Mouse (Mus musculus): ENCODE measurements around the gene Metrn. TPM values are rescaled to one million over a fixed set of nuclear protein-coding genes. Genes with fewer than 3 reads are reported as not detected.
"Not testable (repeated sequence)": the region's sequence is repeated elsewhere in the genome, so short reads cannot be mapped to it uniquely, and the experiment has no call there.

Gene Metrn
- total RNA-seq, 2 experiments from 2014 or later: 64.3 to 72.0 TPM

DNA sequence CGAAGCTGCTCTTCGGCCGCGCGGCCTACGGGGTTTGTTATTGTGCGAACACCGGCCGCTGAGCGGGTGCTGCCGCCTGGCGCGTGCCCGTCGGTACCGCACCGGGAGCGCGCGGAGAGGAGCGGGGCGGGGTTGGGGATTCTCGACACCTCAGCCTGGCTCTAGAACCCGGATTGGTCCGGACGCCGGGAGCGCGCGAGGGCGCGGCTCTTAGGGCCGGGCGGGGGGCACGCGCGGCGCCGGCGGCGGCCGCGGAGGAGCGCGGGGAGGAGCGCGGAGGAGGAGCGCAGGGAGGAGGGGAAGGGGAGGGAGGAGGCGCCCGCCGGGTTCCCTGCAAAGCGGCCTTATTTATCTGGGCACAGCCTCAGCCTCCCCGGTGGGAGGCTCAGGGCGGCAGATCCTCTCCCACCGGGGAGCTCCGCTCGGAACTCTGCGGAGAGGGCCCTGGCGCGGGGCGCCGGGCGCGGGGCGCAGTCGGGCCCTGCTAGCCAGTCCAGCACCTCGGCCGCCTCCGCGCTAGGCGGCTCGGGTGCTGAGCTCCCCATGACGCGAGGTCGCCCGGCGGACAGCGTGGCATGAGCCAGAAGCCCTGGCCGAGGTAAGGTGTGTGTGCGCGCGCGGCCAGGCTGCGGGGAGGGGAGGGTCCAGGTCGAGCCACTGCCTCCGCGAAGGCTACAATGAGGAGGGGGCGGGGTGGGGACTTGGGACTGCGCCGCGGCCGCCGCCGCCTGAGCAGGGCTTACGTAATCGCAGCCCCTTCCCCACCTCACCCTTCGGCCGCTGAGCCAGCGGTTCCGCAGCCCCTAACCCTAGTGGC, 12.1 kb upstream of the Metrn start, which contains the start of gene Fbxl16:
Gene Fbxl16 (plus strand): TSS at position 297 of the 817 bp plus-strand sequence.
- intact Hi-C loops (cut with DNase I): no loop called here
- peak; percentile 55 to 64 for DNase-seq

DNA sequence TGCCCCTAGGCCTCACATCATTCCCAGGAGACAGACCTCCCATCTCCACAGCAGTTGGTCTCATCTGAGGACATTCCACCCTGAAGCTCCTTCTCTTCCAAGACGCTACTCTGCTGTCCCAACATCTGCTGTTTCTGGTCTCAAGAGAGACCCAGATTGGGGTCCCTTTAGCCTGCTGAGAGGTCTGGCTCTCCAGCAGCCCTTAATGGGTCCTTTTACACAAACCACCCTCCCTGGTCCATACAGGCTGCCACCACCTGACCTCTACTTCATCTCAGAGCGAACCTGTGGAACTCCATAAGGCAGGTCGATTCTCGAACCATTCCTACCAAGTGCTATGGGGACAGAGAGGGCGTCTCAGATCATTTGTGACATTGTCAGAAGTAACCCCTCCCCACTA, 11.1 kb upstream of the Metrn start:
- intact Hi-C loops (cut with DNase I): no loop called here
- no peak for DNase-seq

DNA sequence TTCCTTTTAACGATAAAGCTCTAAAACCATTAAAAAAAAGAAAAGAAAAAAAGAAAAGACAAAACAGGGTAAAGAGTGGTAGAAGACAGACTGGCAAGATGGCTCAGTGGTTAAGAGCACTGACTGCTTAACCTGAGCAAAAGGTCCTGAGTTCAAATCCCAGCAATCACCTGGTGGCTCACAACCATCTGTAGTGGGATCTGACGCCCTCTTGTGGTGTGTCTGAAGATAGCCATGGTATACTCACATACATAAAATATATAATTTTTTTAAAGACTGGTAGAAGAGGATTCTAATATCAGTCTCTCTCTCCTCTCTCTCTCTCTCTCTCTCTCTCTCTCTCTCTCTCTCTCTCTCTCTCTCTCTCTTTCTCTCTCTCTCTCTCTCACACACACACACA, 10.5 kb upstream of the Metrn start:
- DNase-seq; intact Hi-C loops (cut with DNase I): not testable (repeated sequence)

DNA sequence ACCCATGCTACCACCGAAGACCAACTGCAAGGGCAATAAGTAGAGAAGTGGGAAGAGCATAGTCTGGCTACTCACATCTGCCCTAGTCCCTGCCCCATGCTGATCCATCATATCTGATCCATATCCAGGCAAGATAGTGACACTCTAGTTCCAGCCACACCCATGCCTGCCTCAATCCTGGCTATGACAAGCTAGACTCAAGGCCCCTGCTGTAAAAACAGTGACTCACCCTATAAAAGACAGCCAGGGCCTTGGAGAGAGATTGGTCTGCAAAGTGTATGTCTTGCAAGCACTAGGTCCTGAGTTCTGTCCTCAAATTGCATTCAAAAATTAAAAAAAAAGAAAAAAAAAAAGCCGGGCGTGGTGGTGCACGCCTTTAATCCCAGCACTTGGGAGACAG, 9.6 kb upstream of the Metrn start:
- intact Hi-C loops (cut with DNase I): no loop called here

DNA sequence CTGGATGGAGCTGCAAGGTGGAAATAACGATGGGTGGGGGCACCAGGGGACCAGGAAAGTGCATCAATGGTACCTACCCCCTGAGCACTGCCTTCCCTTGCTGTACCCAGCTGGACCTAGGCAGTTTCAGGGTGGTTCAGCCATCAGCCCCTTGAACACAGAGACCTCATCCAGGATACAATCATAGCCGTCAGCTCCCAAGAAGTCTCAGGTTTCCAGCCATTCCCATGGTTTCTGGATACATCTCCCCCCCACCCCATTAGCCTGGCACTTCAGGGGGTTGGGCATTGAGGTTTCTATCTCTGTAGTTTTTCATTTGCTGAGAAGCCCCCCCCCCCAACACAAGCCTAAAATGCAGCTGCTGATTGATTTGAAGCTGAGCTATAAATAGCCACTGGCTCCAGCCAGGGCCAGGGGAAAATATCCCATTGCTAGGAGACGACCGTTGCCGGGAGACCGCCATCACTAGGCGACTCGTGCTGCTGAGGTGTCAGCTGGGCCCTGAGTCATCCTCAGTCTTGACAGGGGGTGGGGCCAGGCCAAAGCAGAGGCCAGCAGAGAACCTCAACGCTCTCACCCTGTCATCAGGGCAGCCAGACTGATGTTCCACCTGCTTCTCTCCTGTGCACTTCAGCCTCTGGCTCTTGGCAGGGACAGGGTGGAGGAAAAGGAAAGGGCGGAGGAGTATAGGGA, 6.0 kb upstream of the Metrn start:
- DNase-seq: peak; percentile 39 to 50
- intact Hi-C loops (cut with DNase I): loop anchor here (5.0 kb wide), 1 partner anchor 326 kb away; no protein-coding TSS in a partner anchor

More for the DNA sequence above, 9.6 kb upstream of the Metrn start:
- DNase-seq: no peak

DNA sequence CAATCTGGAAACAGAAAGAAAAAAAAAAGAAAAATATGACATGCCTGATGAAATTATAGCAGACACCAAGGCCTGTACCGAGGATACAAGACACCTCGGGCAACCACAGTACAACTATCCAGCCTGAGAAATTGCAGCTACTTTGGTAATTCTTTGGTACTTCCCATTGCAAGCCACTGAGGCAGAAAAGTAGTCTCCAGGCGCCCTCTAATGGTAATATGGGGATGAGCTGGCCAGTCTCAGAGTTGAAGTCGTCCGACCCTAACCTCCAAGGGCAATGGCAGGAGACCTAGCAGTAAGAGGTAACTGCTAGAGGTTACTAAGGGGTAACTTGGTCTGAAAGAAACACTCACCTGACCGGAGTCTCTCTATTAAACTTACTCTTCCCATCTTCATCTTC, 4.1 kb upstream of the Metrn start:
- intact Hi-C loops (cut with DNase I): loop anchor here (1.0 to 5.0 kb wide), 3 partner anchors 28 to 324 kb away; partner anchors contain the start of gene Narfl

DNA sequence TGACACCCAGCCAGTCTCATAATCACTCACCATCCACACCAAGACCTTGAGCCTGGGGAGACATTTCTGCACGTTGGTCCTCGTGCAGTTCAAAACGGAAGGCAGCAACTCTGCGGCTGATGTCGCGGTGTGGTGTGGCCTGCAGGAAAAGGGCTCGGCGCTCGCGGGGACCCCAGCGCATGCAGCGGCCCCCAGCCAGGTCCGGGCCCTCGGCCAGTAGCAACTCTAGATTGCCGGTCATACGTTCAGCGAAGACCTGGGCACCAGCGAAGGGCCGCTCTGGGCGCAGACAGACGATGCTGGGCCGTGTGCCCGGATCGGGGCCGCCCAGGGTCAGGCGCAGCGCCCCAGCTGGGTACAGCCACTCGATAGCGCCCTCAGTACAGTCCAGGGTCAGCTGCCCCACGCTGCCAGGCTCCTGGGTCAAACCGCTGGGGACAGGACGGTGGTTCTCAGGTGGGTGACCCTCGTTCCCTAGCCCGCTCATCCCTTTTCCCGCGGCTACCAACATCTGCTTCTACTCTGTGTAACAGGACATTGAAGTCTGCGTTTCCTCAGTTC, 645 bp downstream of the Metrn start:
- DNase-seq: peak; percentile 46 to 53
- intact Hi-C loops (cut with DNase I): loop anchor here (1.0 kb wide), 1 partner anchor 23 kb away; the partner anchor contains the start of gene Narfl

More for the DNA sequence above, 4.1 kb upstream of the Metrn start:
- peak; percentile 68 to 69 for DNase-seq

DNA sequence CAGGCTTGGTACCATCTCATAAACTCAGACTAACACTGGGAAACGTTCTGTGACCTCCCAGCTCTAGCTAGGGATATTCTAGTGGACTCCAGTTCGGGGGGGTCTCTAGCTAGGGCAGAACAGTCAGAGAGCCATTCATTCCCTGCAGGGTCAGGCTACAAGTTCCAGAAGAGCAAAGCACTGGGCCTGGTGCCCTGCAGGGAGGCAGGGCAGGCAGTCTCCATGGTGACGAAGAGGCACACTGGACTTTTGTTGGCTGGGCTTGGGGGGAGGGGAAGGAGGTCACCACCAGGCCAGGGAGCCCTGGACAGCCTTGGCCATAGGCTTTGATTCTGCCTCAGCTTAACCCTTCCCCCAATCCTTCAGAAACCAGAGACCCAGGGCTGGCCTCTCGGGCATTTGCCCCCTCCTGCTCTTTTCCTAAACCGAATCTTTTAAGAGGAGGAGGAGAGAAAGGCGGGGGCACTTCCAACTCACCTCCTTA, 1.3 kb downstream of the Metrn start, which contains the start of gene AC134908.4:
Gene AC134908.4 (minus strand): TSS at position 51 of the 484 bp plus-strand sequence.
- intact Hi-C loops (cut with DNase I): loop anchor here (1.0 kb wide), 1 partner anchor 22 kb away; the partner anchor contains the start of gene Narfl

DNA sequence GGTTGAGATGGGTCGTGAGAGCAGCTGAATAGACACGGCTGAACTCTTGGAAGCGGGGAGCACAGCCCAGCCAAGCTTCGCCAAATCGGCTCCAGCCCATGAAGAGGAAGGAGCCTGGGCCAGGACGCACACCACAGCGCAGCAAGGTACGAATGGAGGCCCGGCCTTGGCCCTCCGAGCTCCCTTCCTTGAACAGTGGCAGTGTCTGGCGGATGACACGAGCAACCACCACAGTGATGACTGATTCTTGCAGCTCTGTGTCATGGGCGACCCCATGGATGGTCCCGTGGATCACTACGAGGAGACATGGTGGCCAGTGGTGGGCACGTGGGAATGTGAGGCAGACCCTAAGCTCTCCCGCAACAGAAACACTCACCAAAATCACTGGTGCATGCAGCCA, 1.9 kb downstream of the Metrn start:
- intact Hi-C loops (cut with DNase I): no loop called here
- DNase-seq: no peak

More for the DNA sequence above, 1.3 kb downstream of the Metrn start, which contains the start of gene AC134908.4:
- no peak for DNase-seq

DNA sequence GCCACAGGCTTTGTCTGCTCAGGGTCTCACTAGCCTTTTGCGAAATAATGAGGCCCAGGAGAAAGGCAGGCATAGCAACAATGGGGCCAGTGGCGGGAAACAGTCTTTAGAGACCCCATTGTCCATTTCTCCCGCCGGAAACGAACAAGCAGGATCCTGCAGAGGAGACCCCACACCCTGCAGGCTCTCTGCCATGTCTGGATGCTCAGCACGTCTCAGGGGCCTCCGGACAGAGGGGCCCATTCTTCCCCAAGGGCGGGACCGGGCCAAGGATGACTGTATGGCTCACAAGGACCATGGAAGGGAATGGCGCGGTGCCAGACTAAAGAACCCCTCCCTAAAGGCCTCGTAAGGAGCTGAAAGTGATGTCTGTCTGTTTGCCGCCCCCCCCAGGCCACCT, 2.7 kb downstream of the Metrn start:
- intact Hi-C loops (cut with DNase I): no loop called here
- DNase-seq: no peak

DNA sequence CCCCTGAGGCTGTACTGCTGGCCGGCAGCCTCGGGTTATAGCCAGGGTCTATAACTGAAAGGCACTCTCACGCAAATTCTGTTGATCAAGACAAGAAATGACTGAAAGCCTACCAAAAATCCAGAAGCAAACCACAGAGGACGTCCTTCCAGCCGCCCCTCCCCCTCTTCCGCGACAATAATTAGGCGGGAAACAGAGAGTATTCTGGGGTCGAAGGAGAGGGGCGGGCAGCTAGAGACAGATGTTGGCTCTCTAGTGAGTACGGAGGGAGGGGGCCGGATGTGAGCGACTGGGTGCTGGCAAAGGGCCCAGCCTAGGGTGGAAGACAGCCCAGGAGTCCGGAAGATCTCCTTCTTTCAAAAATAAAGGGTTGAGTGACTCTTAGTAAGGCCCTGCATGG, 4.3 kb downstream of the Metrn start, which contains the start of gene Fam173a:
Gene Fam173a (minus strand): TSS at position 287 of the 400 bp plus-strand sequence.
- peak; percentile 79 to 81 for DNase-seq
- intact Hi-C loops (cut with DNase I): loop anchor here (2.0 kb wide), 1 partner anchor 18 kb away; no protein-coding TSS in a partner anchor

DNA sequence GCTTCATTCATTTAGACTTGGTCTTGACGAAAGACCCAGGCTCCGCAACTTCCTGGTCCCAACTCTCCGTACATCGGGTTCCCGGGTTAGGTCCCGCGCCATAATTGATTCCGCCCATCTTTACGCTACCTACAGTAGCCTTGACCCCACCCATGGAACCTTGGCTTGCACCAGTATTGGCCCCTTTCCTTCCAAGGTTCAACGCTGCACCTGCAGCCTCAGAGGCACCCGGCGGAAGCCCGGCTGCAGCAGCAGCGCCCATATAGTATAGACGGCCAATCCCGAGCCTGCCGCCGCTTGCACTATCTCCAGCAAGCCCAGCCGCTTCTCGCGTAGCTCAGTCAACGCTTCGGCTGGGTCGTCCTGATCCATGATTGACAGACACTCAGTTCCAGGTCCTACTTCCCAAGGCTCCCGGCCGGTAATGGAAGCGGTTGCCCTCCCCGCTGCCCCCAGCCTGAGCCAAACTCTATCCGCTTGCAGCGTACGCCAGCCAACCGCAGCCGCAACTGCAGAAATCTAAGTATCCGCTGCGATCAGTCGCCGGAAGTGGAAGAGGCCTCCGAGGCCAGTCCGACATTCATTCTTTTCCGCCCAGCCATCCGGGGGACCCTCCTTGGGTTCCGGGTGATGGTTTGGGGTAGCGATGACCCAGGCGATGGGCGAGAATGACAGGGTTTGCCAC, 5.0 kb downstream of the Metrn start:
- intact Hi-C loops (cut with DNase I): loop anchor here (2.0 kb wide), 1 partner anchor 17 kb away; no protein-coding TSS in a partner anchor
- peak; percentile 86 to 90 for DNase-seq

DNA sequence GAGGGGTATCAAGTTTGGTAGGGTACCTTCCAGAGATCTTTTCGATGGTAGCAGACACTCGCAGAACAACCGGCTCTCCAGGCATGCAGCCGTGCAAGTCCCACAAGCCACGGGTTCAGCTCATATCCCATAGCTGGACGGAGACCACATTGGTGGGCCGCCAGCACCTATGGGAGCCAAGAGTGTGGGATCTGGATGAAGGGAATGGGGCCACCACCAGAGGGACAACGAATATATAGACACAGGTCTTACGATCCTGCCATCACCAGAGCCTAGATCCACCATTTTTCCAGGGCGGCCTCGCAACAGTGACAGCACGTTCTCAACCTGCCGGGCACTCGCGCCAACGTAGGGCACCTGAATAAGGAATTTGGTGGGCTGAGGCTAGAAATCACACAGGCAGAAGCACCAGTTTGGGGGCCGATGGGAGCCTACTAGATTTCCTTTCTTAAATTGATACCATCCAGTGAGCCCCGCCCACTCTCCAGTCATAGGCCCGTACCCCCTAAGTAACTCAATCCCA, 5.6 kb downstream of the Metrn start:
- intact Hi-C loops (cut with DNase I): no loop called here
- DNase-seq: no peak

DNA sequence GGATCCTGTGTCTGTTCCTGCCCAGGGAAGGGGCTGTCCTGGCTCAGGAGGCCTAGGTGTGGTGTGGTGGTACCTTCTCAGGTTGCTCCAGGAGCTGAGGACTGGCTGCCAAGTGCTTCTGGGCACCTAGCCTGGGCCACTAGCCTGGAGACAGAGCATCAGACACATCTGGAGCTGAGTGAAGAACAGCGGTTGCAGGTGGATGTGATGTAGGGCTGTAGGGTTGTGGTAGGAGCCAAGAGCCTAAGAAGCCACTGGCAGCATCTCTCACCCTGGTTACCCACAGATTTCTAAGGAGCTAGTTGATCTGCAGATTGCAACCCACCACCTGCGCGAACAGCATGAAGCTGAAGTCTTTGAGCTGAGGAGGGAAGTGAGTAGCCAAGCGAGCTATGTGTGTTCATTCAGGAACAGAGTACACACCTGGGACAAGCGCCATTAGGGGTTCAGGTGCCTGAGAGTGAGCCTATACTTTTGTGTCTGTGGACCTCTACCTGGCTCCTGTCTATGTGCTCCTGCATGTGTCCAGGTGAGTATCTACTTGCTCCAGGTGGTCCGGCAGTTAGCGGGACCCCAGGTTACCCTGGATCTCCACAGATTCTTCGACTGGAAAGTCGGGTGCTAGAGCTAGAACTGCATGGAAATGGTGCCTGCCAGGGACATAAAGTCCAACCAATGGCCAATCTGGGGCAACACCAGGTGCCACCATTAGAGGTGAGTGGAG, 10.0 kb downstream of the Metrn start:
- DNase-seq: no peak
- intact Hi-C loops (cut with DNase I): no loop called here

DNA sequence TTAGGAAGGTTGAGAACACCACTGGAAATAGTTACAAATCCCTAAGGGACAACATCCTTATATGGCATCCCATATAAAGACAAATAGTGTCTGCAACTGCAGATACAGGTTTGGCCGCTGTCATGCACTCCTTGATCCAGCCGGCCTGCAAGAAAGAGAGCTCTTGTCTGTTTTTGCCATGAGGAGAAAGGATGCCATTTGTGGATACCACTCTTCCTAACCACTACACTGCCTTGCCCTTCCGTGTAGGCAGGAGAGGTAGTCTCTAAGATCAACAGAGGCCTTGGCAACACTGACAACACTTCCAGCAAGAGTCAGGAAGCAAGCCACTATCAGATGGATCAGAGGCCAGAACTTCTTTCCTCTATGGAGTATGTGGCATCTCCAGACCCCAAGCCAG, 10.7 kb downstream of the Metrn start, which contains the start of gene Ccdc78:
Gene Ccdc78 (plus strand): TSS at position 301 of the 400 bp plus-strand sequence.
- no peak for DNase-seq
- intact Hi-C loops (cut with DNase I): no loop called here

DNA sequence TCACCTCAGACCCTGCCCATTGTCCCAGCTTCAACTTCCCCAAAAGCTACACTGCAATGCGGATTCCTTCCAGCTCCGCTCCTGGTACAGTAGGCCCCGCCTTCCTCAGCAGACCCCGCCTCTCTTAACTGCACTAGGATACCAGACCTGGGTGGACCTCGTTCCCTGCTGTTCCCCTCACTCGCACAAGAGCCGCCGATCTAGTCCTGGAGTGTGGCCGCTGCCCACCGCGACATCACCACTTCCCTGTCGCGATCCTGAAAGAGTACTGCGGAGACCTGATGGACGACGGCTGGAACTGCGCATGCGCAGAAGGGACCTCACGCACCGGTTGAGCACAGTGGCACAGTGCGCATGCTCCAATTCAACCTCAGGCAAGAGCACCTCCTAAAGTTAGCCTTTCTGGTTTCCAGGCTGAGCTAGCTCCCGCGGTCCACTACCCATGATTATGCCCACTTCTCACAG, 11.6 kb downstream of the Metrn start, which contains the start of gene Haghl:
Gene Haghl (minus strand): TSS at position 393 of the 465 bp plus-strand sequence.
- intact Hi-C loops (cut with DNase I): no loop called here
- peak; percentile 93 to 98 for DNase-seq

DNA sequence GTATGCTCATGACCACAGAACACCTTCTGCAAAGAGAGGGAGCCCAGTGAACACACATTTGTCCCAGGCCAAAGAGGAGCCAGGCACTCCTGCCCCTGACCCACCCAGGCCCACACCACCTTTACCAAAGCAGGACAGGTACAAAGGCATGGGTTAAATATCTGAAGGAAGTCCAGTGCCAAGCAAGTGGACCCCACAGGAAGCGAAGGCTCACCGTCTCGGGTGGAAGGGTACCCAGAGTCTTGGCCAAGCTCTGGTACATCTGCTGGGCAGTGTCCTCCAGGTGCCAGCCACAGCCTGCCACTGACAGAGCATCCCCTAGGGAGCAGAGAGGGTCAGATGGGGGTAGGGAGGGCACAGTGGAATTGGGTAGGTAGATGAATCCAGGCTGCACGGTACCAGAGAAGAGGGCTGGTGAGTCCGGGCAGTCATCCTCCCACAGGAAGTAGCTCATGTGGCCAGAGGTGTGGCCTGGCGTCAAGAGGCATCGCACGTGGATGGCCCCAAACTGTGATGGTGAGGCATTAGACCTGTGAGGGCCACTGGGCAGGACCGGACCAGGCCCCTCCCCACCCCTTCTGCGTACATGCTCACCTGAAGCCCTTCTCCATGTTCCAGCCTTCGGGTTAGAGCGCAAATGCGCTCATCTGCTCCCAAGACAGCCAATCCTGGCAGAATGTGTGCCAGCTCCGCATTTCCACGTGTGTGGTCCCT, 12.9 kb downstream of the Metrn start:
- no peak for DNase-seq
- intact Hi-C loops (cut with DNase I): no loop called here

DNA sequence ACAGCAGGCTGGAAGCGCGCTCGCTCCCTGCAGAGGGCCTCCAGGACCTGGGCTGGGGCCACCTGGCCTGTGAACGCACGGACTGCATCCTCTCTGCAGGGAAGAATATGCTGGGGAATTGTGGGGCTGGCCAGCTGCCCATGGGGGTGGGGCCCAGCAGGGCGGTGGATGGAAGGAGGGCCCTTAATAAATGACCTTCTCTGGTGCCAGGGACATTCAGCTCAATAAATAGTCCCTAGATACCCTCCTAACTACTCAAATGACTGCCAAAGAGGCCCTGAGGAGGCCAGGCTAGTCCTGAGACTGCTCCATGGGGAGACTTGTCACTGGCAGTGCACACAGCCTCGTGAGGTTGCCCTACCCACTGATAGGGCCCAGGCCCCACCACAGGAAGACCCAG, 13.8 kb downstream of the Metrn start:
- intact Hi-C loops (cut with DNase I): no loop called here
- DNase-seq: peak in 1 of 2 experiments; percentile 41

Measured in heart, postnatal 36 days (tissue).